Mouse (Mus musculus) urinary bladder, adult 18-20 months (tissue): ENCODE measurements around the gene Rad9a.

Experiments
- DNase-seq, 2 experiments: peaks; one replicate each; pipeline ENCODE4 v3.0.0; 2022; ENCODE audit warnings: low spot score in 2 of 2, mixed read lengths in 2 of 2

The Rad9a gene

DNA sequence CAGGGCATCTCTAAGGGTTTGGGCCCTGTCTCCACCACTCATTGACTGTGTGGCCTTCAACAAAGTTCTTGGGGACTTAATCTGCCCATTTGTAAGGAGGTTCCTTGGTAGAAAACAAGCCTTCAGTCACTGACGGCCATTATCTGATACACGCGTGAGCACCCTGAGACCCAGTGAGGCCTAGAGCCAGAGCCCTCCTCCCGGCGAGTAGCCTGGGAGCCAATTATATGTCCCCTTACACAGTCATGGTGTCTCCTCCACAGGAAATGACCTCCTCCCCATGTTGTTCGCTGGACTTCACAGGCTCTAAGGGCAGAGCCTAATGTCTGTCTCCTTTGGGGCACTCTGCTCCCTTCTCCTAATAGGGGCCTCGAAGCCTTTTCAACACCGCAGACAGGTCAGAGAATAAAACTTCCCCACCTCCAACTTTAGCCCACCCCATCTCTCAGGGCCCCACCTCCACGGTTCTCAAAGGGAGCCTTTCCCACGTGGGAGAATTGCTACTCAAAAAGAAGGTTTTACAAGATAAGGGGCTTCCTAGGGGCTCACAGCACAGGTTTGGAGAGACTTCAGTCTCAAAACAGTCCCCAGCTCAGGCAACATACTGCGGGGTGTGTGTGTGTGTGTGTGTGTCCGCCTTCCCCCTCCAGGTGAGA, 55.0 kb downstream of the Rad9a start:
- DNase-seq: no peak

DNA sequence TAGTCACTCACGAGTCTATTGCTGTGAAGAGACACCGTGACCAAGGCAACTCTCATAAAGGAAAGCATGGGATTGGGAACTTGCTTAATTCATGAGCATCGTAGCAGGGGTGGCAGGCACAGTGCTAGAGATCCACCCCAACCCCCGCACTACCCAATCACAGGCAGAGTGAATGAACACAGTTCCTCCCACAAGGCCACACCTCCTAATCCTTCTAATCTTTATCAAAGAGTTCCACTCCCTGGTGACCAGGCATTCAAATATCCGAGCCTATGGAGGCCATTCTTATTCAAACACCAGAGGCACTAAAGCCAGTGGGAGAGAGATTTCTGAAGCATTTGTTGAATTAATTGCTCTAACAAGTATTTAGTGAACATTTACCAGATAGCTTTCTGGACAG, 55.5 kb downstream of the Rad9a start:
- no peak for DNase-seq
